Mouse (Mus musculus) embryo, embryonic 9.5 days (tissue): ENCODE measurements around the gene Mum1.

ENCODE experiments used
- DNase-seq: peaks from one replicate; pipeline ENCODE4 v3.0.0-alpha.2; 2017; ENCODE audit errors: extremely low spot score

The Mum1 gene

GRCm38 (mm10) chr10:80226416-80227165 is at the start of gene Mum1:
TSS of gene Mum1 (plus strand) at chr10:80226434.
- peak; percentile 99 for DNase-seq

DNA sequence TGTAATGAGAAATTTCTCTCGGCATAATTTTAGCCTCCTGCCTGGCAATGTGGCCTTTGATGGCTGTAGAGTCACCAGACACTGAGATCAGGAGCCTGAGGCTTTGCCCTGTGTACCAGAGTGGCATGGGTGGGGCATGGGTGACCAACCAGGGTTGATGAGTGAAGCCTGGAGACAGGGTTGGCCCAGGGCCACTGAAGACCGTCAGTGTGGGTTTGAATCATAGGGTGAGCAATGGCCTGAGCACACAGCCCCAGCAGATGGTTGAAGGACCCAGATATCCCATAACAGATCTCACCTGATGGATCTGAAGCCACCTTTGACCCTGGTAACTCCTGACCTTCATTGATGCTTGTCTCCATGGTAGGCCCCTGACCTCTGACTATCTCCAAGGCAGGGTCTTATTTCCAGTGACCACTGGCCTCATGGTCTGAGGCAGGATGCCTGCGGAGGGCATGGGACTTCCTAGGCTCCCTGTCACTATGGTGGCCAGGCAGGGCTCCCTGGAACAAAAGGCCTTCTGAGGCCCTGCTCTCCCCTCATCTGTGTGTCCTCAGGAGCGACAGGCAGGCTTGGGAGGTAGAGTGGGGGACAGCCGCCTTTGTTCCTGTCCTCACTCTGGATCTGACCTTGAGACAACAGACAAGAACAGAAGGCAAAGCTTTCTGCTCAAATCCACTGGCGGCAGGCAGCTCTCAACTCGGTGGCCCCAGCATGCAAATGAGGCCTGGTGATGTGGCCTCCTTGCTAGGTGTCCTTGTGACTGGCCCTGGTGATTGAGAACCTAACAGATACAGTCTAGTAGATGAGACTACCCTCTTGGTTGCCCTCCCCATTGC is 48.6 kb upstream of the Mum1 start:
- no peak for DNase-seq

- peak; percentile 75 for DNase-seq
These were observed 46.9 kb upstream of the Mum1 start, which contains the start of gene Efna2 for GRCm38 (mm10) chr10:80179068-80180051. TSS of gene Efna2 (plus strand) at chr10:80179482.

DNA sequence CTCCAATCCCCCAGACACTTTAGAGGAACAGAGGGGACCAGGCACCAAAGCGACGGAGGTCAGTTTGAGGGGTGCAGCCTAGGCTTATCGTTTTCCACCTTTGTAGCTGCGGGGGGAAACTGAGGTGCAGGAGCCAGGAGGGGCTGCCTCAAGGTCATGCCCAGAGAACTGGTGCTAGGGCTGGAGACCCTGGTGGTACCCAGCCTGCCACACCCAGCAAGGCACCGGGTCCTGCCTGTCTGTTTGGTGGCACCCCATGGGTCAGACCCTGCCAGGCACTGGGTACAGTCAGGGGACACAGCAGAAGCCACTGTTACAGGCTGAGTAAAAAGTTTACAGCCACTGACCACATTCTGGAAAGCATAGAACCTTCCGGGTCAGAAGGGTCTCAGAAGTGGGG is 45.9 kb upstream of the Mum1 start:
- DNase-seq: no peak

DNA sequence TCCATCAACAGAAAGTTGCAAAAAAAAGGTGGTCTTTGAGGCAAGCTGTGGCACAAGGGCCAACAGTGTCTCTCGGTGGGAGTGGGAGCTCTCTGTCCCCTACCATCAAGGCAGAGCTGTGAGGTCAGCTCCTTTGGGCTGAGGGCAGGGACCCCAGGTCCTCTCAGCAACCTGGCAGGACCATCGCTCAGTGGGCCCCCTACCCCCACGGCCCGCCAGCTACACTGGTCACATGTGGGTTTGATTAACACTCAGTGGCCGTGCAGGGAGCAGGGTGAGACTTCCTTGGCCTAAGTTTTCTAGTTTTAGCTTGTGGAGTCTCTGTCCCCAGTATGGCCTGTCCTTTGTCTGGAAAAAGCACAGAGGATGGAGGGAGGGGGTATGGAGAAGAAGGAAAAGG is 45.4 kb upstream of the Mum1 start:
- no peak for DNase-seq

GRCm38 (mm10) chr10:80182547-80182946 is 43.7 kb upstream of the Mum1 start:
- no peak for DNase-seq

GRCm38 (mm10) chr10:80186649-80187048 is 39.6 kb upstream of the Mum1 start:
- no peak for DNase-seq

GRCm38 (mm10) chr10:80187739-80188138 is 38.5 kb upstream of the Mum1 start:
- DNase-seq: no peak

DNA sequence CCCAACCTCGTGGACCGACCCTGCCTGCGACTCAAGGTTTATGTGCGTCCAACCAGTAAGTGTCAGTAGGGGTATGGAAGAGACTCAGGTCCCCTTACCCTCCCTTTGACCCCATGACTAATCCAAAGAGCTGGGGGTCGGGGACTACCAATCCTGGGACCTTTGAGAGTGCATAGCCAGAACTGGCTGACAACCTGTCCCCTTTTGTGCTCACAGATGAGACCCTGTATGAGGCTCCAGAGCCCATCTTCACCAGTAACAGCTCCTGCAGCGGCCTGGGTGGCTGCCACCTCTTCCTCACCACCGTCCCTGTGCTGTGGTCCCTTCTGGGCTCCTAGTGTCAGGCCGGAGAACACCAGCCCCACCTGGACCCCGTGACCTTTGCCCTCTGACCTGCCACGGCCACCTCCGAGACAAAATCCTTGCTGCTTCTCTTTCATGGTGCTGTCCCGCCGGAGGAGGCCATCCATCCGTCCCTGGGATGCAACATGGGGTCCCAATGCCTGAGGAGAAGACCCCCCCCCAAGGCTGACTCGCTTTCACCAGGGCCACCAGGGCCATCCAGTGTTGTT is 37.7 kb upstream of the Mum1 start:
- DNase-seq: no peak

DNA sequence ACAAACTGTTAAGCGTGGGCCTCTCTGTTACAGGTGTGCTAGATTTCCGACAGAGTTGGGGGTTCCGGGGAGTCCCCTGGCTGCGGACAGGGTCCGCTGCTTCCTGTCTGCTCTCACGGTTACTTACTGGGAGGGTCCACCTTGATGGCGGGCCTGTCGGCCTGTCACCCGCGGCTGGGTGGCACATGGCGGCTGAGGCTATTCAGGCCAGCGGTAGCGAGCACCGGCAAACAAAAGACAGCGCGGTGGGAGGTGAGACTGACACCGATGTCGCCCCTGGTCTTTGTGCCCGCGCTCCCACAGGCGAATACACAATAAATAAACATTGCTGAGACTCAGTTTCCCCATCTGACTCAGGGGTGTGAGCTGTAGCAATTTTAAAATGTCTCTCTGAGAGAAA is 36.2 kb upstream of the Mum1 start:
- no peak for DNase-seq

DNA sequence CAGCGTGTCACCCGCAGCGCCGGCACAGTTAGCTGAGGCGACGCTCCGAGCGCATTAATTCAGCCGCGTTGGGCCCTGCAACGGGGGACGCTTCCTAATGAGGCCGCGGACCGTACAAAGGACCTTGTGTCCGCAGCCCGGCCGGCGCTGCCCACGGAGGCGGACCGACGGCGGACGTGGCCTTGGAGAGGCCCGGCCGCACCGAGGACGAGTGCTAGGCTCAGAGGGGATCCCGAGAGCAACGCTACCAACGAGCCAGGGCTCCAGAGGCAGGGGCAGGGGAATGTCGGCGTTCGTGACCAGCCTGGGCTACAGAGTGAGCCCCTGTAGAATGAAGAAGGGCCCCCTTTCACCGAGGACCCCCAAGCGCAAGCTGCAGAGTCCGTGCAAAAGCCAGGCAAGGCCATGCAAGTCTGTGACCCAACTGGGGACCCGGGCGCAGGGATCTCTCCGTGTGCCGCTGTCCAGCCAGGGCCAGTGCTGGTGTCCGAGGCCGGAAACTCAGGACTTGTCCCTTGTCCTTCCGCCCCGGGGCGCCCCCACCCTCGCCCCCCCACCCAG is 35.7 kb upstream of the Mum1 start:
- peak; percentile 79 for DNase-seq

DNA sequence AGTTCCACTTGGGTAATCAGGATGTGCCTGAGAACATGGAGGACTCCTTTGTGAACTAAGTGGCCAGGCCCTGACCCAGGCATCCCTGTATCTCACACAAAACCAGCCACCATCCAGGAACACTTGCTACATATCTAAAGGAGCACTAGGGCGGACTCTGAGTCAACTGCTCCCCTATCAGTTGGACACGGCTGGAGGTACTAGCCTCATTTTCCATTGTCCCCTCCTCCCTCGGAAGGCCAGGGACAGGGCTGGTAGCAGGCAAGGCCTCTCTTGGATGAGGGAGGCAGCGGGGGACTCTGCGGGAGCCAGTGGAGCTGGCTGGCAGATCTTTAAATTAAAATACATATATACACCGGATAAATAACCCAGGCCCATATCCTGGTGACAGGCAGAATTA is 32.3 kb upstream of the Mum1 start:
- DNase-seq: no peak

DNA sequence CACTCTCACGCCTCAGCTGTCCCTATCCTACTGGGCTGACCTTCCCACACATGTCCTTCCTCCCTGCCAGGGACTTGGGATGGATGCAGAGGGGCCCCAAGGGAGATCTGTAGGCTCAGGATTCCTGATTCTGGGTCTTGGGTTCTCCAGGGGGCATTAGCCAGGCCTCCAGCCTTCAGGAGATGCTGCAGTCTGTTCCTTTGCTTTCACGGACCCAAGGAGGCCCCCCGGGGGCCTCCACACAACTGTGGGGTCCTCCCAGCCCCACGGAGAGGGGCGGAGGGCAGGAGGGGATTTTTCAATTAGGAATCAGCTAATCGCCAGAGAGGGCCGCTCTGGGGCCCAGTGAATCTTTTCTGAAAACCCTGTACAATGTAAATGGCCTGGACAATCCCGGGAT is 31.8 kb upstream of the Mum1 start:
- no peak for DNase-seq

- no peak for DNase-seq
These were observed 30.1 kb upstream of the Mum1 start for GRCm38 (mm10) chr10:80196167-80196566.

DNA sequence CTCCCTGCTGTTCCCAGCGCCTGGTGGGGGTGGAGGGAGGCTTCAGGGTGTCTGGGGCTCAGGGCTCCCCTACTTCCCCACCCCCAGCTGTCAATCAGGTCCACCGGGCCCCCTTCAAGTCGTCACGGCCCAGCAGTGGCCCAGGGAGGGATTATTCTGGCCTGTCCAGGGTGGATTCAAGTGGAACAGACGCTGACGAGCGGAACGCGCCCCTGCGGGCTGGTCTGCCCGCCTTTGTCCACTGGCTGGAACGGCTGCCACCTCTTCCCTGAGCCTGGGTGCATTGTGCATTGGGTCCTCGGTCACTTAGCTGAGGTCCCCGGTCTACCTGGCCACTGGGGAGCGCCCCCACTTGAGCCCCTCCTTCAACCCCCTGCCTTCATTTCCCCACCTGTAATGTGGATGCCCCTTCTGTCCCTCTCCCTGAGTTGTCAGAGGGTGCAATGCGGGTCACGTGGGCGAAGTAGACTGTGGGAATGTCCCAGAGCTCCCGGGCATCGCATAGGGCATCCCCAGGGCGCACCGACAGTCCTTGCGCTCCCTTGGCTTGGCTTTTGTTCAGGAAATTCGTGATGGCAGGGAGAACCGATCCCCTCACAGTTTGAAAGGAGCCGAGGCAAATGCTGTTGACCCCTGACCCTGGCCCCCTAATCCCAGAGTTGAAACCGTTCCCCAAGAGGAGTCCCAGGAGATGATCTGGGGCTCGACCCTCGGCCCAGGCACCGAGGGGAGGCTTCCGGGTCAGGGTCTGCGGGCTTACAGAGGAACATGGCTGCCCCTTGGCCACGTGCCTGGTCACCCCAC is 29.3 kb upstream of the Mum1 start:
- DNase-seq: no peak

GRCm38 (mm10) chr10:80199440-80200008 is 26.7 kb upstream of the Mum1 start:
- peak; percentile 86 for DNase-seq

GRCm38 (mm10) chr10:80200485-80200884 is 25.7 kb upstream of the Mum1 start:
- DNase-seq: no peak

GRCm38 (mm10) chr10:80204055-80204454 is 22.2 kb upstream of the Mum1 start:
- DNase-seq: no peak

DNA sequence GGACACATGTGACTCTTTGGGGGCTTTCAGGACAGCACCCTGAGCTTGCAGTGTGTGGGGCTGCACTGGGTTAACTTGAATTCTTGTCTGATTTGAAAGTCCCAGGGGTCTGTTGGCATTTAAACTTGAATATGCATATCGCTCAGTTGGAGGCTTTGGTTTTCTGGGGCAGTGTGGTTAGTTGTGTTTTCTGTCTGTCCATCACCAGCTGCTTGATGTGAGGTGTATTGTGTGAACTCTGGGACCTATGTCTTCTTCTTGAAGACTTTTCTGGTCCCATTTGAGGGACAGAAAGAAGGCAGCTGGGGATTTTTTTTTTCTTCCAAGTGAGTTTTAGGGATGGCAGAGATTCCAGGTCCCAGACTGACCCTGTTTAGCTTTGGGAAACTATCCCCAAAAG is 19.0 kb upstream of the Mum1 start:
- DNase-seq: no peak

DNA sequence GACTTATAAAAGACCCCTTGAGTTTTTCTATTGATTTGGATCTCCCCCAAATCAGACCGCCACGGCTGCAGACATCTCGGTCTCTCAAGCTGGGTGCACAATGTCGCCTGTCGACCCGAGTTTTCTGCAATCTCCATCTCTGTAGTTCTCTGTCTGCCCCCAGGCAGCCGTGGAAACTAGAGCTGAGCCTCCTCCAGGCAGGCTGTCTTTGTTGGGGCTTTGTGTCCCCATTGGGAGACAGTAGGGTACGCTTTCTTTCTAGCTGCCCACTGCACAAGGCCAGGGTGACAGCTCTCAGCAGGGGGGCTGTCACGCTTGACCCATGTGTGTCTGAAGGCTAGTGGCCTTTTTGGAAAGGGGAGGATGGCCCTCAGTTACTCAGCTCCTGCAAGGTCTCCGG is 18.6 kb upstream of the Mum1 start:
- no peak for DNase-seq
